Mouse (Mus musculus) small intestine, adult 2 months (tissue): ENCODE results near the gene Dnajc1.

ENCODE experiments used
- CTCF ChIP-seq: fragments of 200-500 bp; IDR thresholded peaks from 2 replicates; pipeline ENCODE4 v1.5.1; 2012; ENCODE audit warnings: low read depth, mild to moderate bottlenecking, control low read depth, inconsistent platforms, low read length, moderate library complexity, mixed read lengths; ENCODE audit not compliant: insufficient replicate concordance, insufficient read length; ENCODE audit errors: extremely low read depth
- POLR2A ChIP-seq: fragments of 200-500 bp; IDR thresholded peaks from 2 replicates; pipeline ENCODE4 v1.6.1; 2012; ENCODE audit warnings: low read depth, mild to moderate bottlenecking, control low read depth, inconsistent platforms, low read length, moderate library complexity

GRCm38 (mm10) chr2:18232883-18233567, 159.6 kb downstream of the Dnajc1 start:
- TF ChIP-seq CTCF (no peak), POLR2A (no peak)
